Mouse (Mus musculus) left cerebral cortex, adult 2 months (tissue): ENCODE measurements around the gene Olfr1143. TPM values are rescaled to one million over a fixed set of nuclear protein-coding genes. Genes with fewer than 3 reads are reported as not detected.
A peak's percentile ranks its signal among the peaks of the same experiment; 100 is the strongest.

Experiments used
- DNase-seq, 2 experiments: peaks; one replicate each; pipeline ENCODE4 v3.0.0; 2021 to 2022; ENCODE audit warnings: low spot score in 2 of 2, mixed read lengths in 1 of 2; ENCODE audit errors: extremely low spot score in 1 of 2
- H3K27ac ChIP-seq: fragments of 200-600 bp; 2 replicates; pipeline ENCODE4 v1.8.1; 2022
- H3K4me3 ChIP-seq: fragments of 200-600 bp; 2 replicates; pipeline ENCODE4 v1.8.1; 2022
- CTCF ChIP-seq: fragments of 200-600 bp; IDR thresholded peaks from 2 replicates; pipeline ENCODE4 v1.8.1; 2022; ENCODE audit warnings: antibody characterized with exemption, mild to moderate bottlenecking, moderate library complexity
- intact Hi-C: fragments of 180-260 bp; cut with DNase I; formaldehyde crosslinking; loops from one replicate; pipeline ENCODE4 v1.15.1; 2025
- long read RNA-seq, 2 experiments: library from polyadenylated mRNA; stranded (forward); transcript quantifications; one replicate each; pipeline ENCODE4 v2.0.0; 2021; ENCODE audit warnings: borderline mapping rate in 2 of 2
- total RNA-seq, 2 experiments: library from RNA; stranded (reverse); gene quantifications; 2 replicates each; pipeline ENCODE4 v1.2.3; 2021

Gene Olfr1143
- total RNA-seq: not detected
- long read RNA-seq, experiment 1: 0 reads
- long read RNA-seq, experiment 2: 0 reads

DNA sequence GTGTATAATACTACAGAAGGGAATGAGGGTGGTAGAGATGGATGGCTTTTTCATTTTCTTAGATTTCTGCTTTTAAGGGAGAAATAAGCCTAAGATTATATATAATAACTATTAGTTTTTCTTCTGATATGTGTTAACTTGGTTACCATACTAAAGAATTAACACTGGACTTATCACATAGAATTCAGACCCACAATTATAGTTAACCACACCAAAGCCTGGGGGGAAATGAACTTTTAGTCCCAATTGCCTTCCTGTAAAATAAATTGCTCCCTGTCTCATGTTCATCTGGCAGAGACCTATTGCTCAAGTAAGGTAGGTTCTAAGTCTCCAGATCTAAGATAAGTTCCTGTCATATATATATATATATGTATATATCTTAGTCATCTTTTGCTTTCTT lies at the start of gene Olfr1143:
TSS of gene Olfr1143 (plus strand) at position 301 of the 400 bp plus-strand sequence.
- Histone ChIP-seq H3K4me3 (no peak within 1 kb of the TSS), H3K27ac (no peak within 1 kb of the TSS)
- intact Hi-C loops: no loop called here
- no peak for TF ChIP-seq CTCF
- no peak for DNase-seq

GRCm38 (mm10) chr2:87753891-87754290 lies 46.5 kb upstream of the Olfr1143 start, which contains the start of gene Olfr1141:
Olfr1141 (minus strand) TSS chr2:87753991.
- Histone ChIP-seq H3K27ac (no peak within 1 kb of the TSS), H3K4me3 (no peak within 1 kb of the TSS)
- intact Hi-C loops: no loop called here
- no peak for TF ChIP-seq CTCF
- DNase-seq: no peak

DNA sequence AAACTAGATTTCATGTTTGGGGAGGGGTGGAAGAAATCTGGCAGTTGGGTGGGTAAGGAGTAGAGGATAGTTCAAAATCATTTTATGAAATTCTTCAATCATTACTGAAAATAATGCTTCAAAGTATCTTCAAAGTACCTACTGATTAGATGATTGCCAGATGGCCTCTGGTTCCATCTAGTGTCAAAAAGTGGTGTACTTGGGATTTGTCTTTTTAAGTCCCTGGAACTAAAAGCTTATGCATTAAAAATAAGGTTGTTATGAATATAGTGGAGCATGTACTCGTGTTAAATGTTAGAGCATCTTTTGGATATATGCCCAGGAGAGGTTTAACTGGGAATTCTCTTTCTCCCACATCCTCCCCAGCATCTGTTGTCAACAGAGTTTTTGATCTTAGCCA lies 24.2 kb upstream of the Olfr1143 start:
- TF ChIP-seq CTCF: peak; percentile 48
- DNase-seq: no peak
- Histone ChIP-seq H3K4me3 (no peak overlapping the region), H3K27ac (no peak overlapping the region)
- intact Hi-C loops: loop anchor here (10.0 kb wide), 1 partner anchor 381 kb away; no protein-coding TSS in a partner anchor

DNA sequence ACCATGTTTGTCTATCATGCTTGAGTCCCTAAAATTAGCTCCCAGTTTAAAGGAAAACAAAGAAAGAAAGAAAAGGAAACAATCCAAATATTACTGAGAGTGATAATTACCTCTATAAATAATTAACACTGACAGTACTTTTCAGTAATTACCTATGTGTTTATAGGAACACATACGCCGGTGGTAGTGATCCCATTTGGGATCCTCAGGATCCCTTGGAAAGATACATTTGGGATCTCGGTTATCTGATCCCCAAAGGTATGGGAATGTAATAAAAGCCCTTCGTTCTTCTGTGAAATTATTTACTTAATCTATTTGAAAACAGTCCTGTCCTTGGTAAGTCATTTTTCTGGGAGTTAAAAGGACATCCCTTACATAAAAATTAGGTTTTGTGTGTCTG lies 21.2 kb upstream of the Olfr1143 start, which contains the start of gene Olfr152:
TSS of gene Olfr152 (plus strand) at position 301 of the 400 bp plus-strand sequence.
- intact Hi-C loops: loop anchor here (10.0 kb wide), 1 partner anchor 384 kb away; no protein-coding TSS in a partner anchor
- Histone ChIP-seq H3K27ac (no peak within 1 kb of the TSS), H3K4me3 (no peak within 1 kb of the TSS)
- no peak for TF ChIP-seq CTCF
- DNase-seq: no peak

- no peak within 1 kb of the TSS for H3K4me3 ChIP-seq
- no peak for TF ChIP-seq CTCF
- intact Hi-C loops: no loop called here
Observed at GRCm38 (mm10) chr2:87809522-87809921, 9.1 kb downstream of the Olfr1143 start, which contains the start of gene Olfr1145. Olfr1145 (plus strand) TSS chr2:87809822.

GRCm38 (mm10) chr2:87830233-87830632 lies 29.8 kb downstream of the Olfr1143 start, which contains the start of gene Olfr1148:
Olfr1148 (plus strand) TSS chr2:87830533.
- Histone ChIP-seq H3K4me3 (no peak within 1 kb of the TSS), H3K27ac (no peak within 1 kb of the TSS)
- intact Hi-C loops: no loop called here
- TF ChIP-seq CTCF: no peak
- DNase-seq: no peak

More at GRCm38 (mm10) chr2:87809522-87809921, 9.1 kb downstream of the Olfr1143 start, which contains the start of gene Olfr1145:
- H3K27ac ChIP-seq: no peak within 1 kb of the TSS
- no peak for DNase-seq

- DNase-seq: no peak
- H3K27ac ChIP-seq: no peak within 1 kb of the TSS
- no peak within 1 kb of the TSS for H3K4me3 ChIP-seq
- intact Hi-C loops: no loop called here
- TF ChIP-seq CTCF: no peak
Observed at GRCm38 (mm10) chr2:87843693-87844092, 43.3 kb downstream of the Olfr1143 start, which contains the start of gene Olfr1150-ps1. Olfr1150-ps1 (plus strand) TSS chr2:87843993.

Other genes with a start within 250 kb of the Olfr1143 start
- gene Olfr1129, start 226.7 kb upstream of the Olfr1143 start, total RNA-seq: not detected
- gene Olfr1130, start 194.4 kb upstream of the Olfr1143 start, total RNA-seq: not detected
- gene Olfr1131, start 173.5 kb upstream of the Olfr1143 start, total RNA-seq: not detected
- gene Olfr1132, start 163.1 kb upstream of the Olfr1143 start, total RNA-seq: not detected
- gene Olfr1133, start 153.2 kb upstream of the Olfr1143 start, total RNA-seq: not detected
- gene Olfr1134, start 142.1 kb upstream of the Olfr1143 start, total RNA-seq: not detected
- gene Olfr1135, start 126.9 kb upstream of the Olfr1143 start, total RNA-seq: not detected
- gene Olfr1136, start 106.6 kb upstream of the Olfr1143 start, total RNA-seq: not detected
- gene Olfr1137, start 87.4 kb upstream of the Olfr1143 start, total RNA-seq: not detected
- gene Olfr1138, start 60.6 kb upstream of the Olfr1143 start, total RNA-seq: not detected
- gene Olfr1140, start 56.8 kb upstream of the Olfr1143 start, total RNA-seq: not detected
- not detected for gene Olfr1141, start 46.6 kb upstream of the Olfr1143 start, total RNA-seq
- gene Olfr152, start 21.1 kb upstream of the Olfr1143 start, total RNA-seq: not detected
- gene Olfr1145, start 9.2 kb downstream of the Olfr1143 start, total RNA-seq: not detected
- gene Olfr1148, start 29.9 kb downstream of the Olfr1143 start, total RNA-seq: not detected
- not detected for gene Olfr1150-ps1, start 43.4 kb downstream of the Olfr1143 start, total RNA-seq
- gene Olfr1151, start 55.3 kb downstream of the Olfr1143 start, total RNA-seq: not detected
- not detected for gene Olfr1152, start 65.9 kb downstream of the Olfr1143 start, total RNA-seq
- gene Olfr1153, start 94.4 kb downstream of the Olfr1143 start, total RNA-seq: not detected
- gene Olfr1154, start 104.6 kb downstream of the Olfr1143 start, total RNA-seq: not detected
- not detected for gene Olfr1155, start 144.5 kb downstream of the Olfr1143 start, total RNA-seq
- not detected for gene Olfr1156, start 152.5 kb downstream of the Olfr1143 start, total RNA-seq
- gene Olfr1157, start 167.7 kb downstream of the Olfr1143 start, total RNA-seq: not detected
- gene Olfr74, start 174.1 kb downstream of the Olfr1143 start, total RNA-seq: not detected
- not detected for gene Olfr1158, start 189.5 kb downstream of the Olfr1143 start, total RNA-seq
- gene Olfr1160, start 207.7 kb downstream of the Olfr1143 start, total RNA-seq: not detected
- gene Olfr1161, start 222.2 kb downstream of the Olfr1143 start, total RNA-seq: not detected
- gene Olfr73, start 237.1 kb downstream of the Olfr1143 start, total RNA-seq: not detected